Mouse (Mus musculus): Measurements from ENCODE around the gene Son. TPM values are rescaled to one million over a fixed set of nuclear protein-coding genes. Genes with fewer than 3 reads are reported as not detected.

The Son gene
- polyA plus RNA-seq, 1 experiment from 2014 or later, result 143 TPM

DNA sequence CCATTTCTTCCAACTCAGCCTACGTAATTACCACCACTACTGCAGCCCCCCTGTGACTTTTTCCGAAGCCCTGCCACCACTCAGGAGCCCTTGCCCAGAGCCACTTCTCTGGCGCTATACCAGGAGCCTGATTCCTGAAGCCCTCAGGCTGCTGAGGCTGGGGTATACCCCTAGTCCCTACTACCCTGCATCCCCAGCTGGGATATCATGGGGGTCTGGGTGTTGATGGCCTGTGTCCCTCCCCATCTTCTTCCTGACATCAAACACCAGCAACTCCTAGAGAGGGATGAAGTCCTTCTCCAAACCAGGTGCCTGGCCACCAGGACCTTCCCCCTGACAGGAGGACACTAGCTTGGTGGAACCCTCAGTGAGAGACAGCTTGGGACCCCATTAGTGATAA is 4.9 kb downstream of the Son start:
- H3K27ac ChIP-seq (replicated peaks; ENCODE audit: low read depth, low read length), result no peak overlapping the region
- DNase-seq (ENCODE audit: low spot score), result no peak
- no peaks in the 10 kb centered on the region for H3K4me1 ChIP-seq (ENCODE audit: control insufficient read depth, insufficient read depth, low read length)
- WGBS, result 91% methylated on average over 3 of the region's 3 CpGs
- no peaks in the 10 kb centered on the region for H3K27me3 ChIP-seq (ENCODE audit: control insufficient read depth, insufficient read depth, low read length)
- H3K9me3 ChIP-seq (replicated peaks; ENCODE audit: control insufficient read depth, low read length), result no peaks in the 10 kb centered on the region
- H3K4me2 ChIP-seq (ENCODE audit: low read depth, low read length), result no peak overlapping the region
- H3K4me3 ChIP-seq (ENCODE audit: low read depth, low read length), result no peak overlapping the region
- no peak overlapping the region for H3K9ac ChIP-seq (replicated peaks; ENCODE audit: low read length)
- H3K36me3 ChIP-seq (replicated peaks; ENCODE audit: control insufficient read depth, insufficient read depth, low read depth, low read length), result peaks cover 28% of the 10 kb centered on the region
- no peak for ATAC-seq (replicated peaks; ENCODE audit: insufficient number of reproducible peaks, low FRiP score, low TSS enrichment, low read depth)

- no peak for ATAC-seq (replicated peaks; ENCODE audit: insufficient number of reproducible peaks, low FRiP score, low TSS enrichment, low read depth)
- Histone ChIP-seq H3K9me3 (replicated peaks; ENCODE audit: control insufficient read depth, low read length) (no peaks in the 10 kb centered on the region), H3K4me2 (ENCODE audit: low read depth, low read length) (no peak overlapping the region), H3K4me3 (ENCODE audit: low read depth, low read length) (no peak overlapping the region), H3K4me1 (ENCODE audit: control insufficient read depth, insufficient read depth, low read length) (no peaks in the 10 kb centered on the region), H3K27me3 (ENCODE audit: control insufficient read depth, insufficient read depth, low read length) (no peaks in the 10 kb centered on the region), H3K9ac (replicated peaks; ENCODE audit: low read length) (no peak overlapping the region), H3K27ac (replicated peaks; ENCODE audit: low read depth, low read length) (no peak overlapping the region), H3K36me3 (replicated peaks; ENCODE audit: control insufficient read depth, insufficient read depth, low read depth, low read length) (peaks cover 59% of the 10 kb centered on the region)
- WGBS, result 98% methylated on average over 9 of the region's 9 CpGs
- DNase-seq (ENCODE audit: low spot score), result no peak
Measured at GRCm38 (mm10) chr16:91655285-91655684, 8.0 kb downstream of the Son start.

DNA sequence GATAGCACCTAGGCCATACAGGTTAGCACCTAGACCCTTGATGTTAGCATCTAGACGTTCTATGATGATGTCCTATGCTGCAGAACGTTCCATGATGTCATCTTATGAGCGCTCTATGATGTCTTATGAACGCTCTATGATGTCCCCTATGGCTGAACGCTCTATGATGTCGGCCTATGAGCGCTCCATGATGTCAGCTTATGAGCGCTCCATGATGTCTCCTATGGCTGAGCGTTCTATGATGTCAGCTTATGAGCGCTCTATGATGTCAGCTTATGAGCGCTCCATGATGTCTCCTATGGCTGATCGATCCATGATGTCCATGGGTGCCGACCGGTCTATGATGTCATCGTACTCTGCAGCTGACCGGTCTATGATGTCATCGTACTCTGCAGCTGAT is 10.0 kb downstream of the Son start:
- H3K4me3 ChIP-seq (ENCODE audit: low read depth, low read length), result no peak overlapping the region
- H3K4me2 ChIP-seq (ENCODE audit: low read depth, low read length), result no peak overlapping the region
- H3K4me1 ChIP-seq (ENCODE audit: control insufficient read depth, insufficient read depth, low read length), result no peaks in the 10 kb centered on the region
- H3K27me3 ChIP-seq (ENCODE audit: control insufficient read depth, insufficient read depth, low read length), result no peaks in the 10 kb centered on the region
- H3K36me3 ChIP-seq (replicated peaks; ENCODE audit: control insufficient read depth, insufficient read depth, low read depth, low read length), result peaks cover 61% of the 10 kb centered on the region
- ATAC-seq (replicated peaks; ENCODE audit: insufficient number of reproducible peaks, low FRiP score, low TSS enrichment, low read depth), result no peak
- H3K27ac ChIP-seq (replicated peaks; ENCODE audit: low read depth, low read length), result no peak overlapping the region
- 99% methylated on average over 17 of the region's 17 CpGs for WGBS
- H3K9me3 ChIP-seq (replicated peaks; ENCODE audit: control insufficient read depth, low read length), result no peaks in the 10 kb centered on the region
- no peak overlapping the region for H3K9ac ChIP-seq (replicated peaks; ENCODE audit: low read length)
- no peak for DNase-seq (ENCODE audit: low spot score)

- Histone ChIP-seq H3K9ac (replicated peaks; ENCODE audit: low read length) (no peak overlapping the region), H3K4me3 (ENCODE audit: low read depth, low read length) (no peak overlapping the region), H3K4me1 (ENCODE audit: control insufficient read depth, insufficient read depth, low read length) (no peaks in the 10 kb centered on the region), H3K27ac (replicated peaks; ENCODE audit: low read depth, low read length) (no peak overlapping the region), H3K27me3 (ENCODE audit: control insufficient read depth, insufficient read depth, low read length) (no peaks in the 10 kb centered on the region), H3K4me2 (ENCODE audit: low read depth, low read length) (no peak overlapping the region), H3K9me3 (replicated peaks; ENCODE audit: control insufficient read depth, low read length) (no peaks in the 10 kb centered on the region), H3K36me3 (replicated peaks; ENCODE audit: control insufficient read depth, insufficient read depth, low read depth, low read length) (peaks cover 61% of the 10 kb centered on the region)
- ATAC-seq (replicated peaks; ENCODE audit: insufficient number of reproducible peaks, low FRiP score, low TSS enrichment, low read depth) (no peak), DNase-seq (ENCODE audit: low spot score) (no peak)
- 97% methylated on average over 5 of the region's 5 CpGs for WGBS
Measured at GRCm38 (mm10) chr16:91658471-91658870, 11.2 kb downstream of the Son start.

DNA sequence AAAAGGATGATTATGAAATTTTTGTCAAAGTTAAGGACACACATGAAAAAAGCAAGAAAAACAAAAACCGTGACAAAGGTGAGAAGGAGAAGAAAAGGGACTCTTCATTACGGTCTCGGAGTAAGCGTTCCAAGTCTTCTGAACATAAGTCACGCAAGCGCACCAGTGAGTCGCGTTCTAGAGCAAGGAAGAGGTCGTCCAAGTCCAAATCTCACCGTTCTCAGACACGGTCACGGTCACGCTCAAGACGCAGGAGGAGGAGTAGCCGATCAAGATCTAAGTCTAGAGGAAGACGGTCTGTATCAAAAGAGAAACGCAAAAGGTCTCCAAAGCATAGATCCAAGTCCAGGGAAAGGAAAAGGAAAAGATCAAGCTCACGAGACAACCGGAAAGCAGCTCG is 12.5 kb downstream of the Son start:
- Histone ChIP-seq H3K27me3 (ENCODE audit: control insufficient read depth, insufficient read depth, low read length) (no peaks in the 10 kb centered on the region), H3K4me2 (ENCODE audit: low read depth, low read length) (no peak overlapping the region), H3K9ac (replicated peaks; ENCODE audit: low read length) (no peak overlapping the region), H3K4me3 (ENCODE audit: low read depth, low read length) (no peak overlapping the region), H3K27ac (replicated peaks; ENCODE audit: low read depth, low read length) (no peak overlapping the region), H3K4me1 (ENCODE audit: control insufficient read depth, insufficient read depth, low read length) (no peaks in the 10 kb centered on the region), H3K9me3 (replicated peaks; ENCODE audit: control insufficient read depth, low read length) (no peaks in the 10 kb centered on the region), H3K36me3 (replicated peaks; ENCODE audit: control insufficient read depth, insufficient read depth, low read depth, low read length) (peaks cover 62% of the 10 kb centered on the region)
- ATAC-seq (replicated peaks; ENCODE audit: insufficient number of reproducible peaks, low FRiP score, low TSS enrichment, low read depth), result no peak
- no peak for DNase-seq (ENCODE audit: low spot score)
- 96% methylated on average over 20 of the region's 20 CpGs for WGBS

DNA sequence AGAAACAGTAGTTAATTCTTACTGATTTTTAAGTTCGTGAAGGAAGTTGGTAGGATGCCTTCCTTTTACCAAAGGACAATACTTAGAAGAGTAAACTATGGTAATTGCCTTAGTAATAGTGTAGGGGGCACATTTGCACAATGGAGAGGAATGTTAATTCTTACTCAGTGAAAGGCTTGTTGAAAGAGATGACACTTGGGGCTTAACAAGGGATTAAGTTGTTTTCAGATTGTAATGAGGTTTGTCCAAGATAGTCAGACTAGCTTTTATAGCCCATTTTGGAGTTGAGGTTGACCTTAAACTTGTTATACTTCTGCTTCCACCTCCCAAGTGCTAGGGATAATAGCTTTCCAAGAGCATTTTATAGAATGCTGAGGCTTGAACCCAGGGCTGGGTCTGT is 14.1 kb downstream of the Son start:
- H3K4me2 ChIP-seq (ENCODE audit: low read depth, low read length), result no peak overlapping the region
- H3K27ac ChIP-seq (replicated peaks; ENCODE audit: low read depth, low read length), result no peak overlapping the region
- no peaks in the 10 kb centered on the region for H3K27me3 ChIP-seq (ENCODE audit: control insufficient read depth, insufficient read depth, low read length)
- no peaks in the 10 kb centered on the region for H3K9me3 ChIP-seq (replicated peaks; ENCODE audit: control insufficient read depth, low read length)
- no peaks in the 10 kb centered on the region for H3K4me1 ChIP-seq (ENCODE audit: control insufficient read depth, insufficient read depth, low read length)
- H3K36me3 ChIP-seq (replicated peaks; ENCODE audit: control insufficient read depth, insufficient read depth, low read depth, low read length), result peaks cover 55% of the 10 kb centered on the region
- ATAC-seq (replicated peaks; ENCODE audit: insufficient number of reproducible peaks, low FRiP score, low TSS enrichment, low read depth), result no peak
- H3K4me3 ChIP-seq (ENCODE audit: low read depth, low read length), result no peak overlapping the region
- WGBS, result 76% methylated on average over 1 of the region's 1 CpGs
- no peak for DNase-seq (ENCODE audit: low spot score)
- no peak overlapping the region for H3K9ac ChIP-seq (replicated peaks; ENCODE audit: low read length)

DNA sequence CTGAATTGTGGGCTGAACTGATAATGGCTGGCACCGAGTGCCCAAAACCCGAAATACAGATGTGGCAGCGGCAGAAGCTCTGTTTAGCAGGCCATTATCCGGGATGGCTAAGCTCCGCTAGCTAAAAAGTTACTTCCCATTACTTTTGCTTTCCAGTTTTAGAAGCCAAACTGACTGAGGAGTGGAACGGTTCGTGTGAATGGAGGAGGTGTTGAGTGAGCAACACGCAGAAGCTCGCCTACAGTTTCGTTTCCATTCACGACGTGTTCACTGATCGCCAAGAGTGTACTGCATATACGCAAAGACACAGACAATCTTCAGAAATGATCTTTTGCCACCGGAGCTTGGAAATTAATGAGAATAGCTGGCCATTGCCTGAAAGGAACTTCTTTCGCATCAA is 15.0 kb downstream of the Son start:
- no peak for ATAC-seq (replicated peaks; ENCODE audit: insufficient number of reproducible peaks, low FRiP score, low TSS enrichment, low read depth)
- Histone ChIP-seq H3K4me1 (ENCODE audit: control insufficient read depth, insufficient read depth, low read length) (no peaks in the 10 kb centered on the region), H3K36me3 (replicated peaks; ENCODE audit: control insufficient read depth, insufficient read depth, low read depth, low read length) (peaks cover 47% of the 10 kb centered on the region), H3K9ac (replicated peaks; ENCODE audit: low read length) (no peak overlapping the region), H3K9me3 (replicated peaks; ENCODE audit: control insufficient read depth, low read length) (no peaks in the 10 kb centered on the region), H3K4me2 (ENCODE audit: low read depth, low read length) (no peak overlapping the region), H3K27me3 (ENCODE audit: control insufficient read depth, insufficient read depth, low read length) (no peaks in the 10 kb centered on the region), H3K4me3 (ENCODE audit: low read depth, low read length) (no peak overlapping the region), H3K27ac (replicated peaks; ENCODE audit: low read depth, low read length) (no peak overlapping the region)
- WGBS, result 96% methylated on average over 16 of the region's 16 CpGs
- DNase-seq (ENCODE audit: low spot score), result no peak

GRCm38 (mm10) chr16:91663795-91664194 is 16.5 kb downstream of the Son start:
- H3K36me3 ChIP-seq (replicated peaks; ENCODE audit: control insufficient read depth, insufficient read depth, low read depth, low read length), result peaks cover 32% of the 10 kb centered on the region
- no peak for ATAC-seq (replicated peaks; ENCODE audit: insufficient number of reproducible peaks, low FRiP score, low TSS enrichment, low read depth)

More at GRCm38 (mm10) chr16:91663795-91664194, 16.5 kb downstream of the Son start:
- Histone ChIP-seq H3K4me1 (ENCODE audit: control insufficient read depth, insufficient read depth, low read length) (no peaks in the 10 kb centered on the region), H3K9me3 (replicated peaks; ENCODE audit: control insufficient read depth, low read length) (no peaks in the 10 kb centered on the region), H3K4me2 (ENCODE audit: low read depth, low read length) (no peak overlapping the region), H3K27ac (replicated peaks; ENCODE audit: low read depth, low read length) (no peak overlapping the region), H3K4me3 (ENCODE audit: low read depth, low read length) (no peak overlapping the region), H3K27me3 (ENCODE audit: control insufficient read depth, insufficient read depth, low read length) (no peaks in the 10 kb centered on the region), H3K9ac (replicated peaks; ENCODE audit: low read length) (no peak overlapping the region)
- DNase-seq (ENCODE audit: low spot score), result no peak
- 94% methylated on average over 3 of the region's 3 CpGs for WGBS

All from embryonic facial prominence, embryonic 11.5 days (tissue).